Mouse (Mus musculus) forebrain, embryonic 12.5 days (tissue): Measurements from ENCODE around the gene Trnau1ap. TPM values are rescaled to one million over a fixed set of nuclear protein-coding genes. Genes with fewer than 3 reads are reported as not detected.
"Not testable (repeated sequence)": the region's sequence is repeated elsewhere in the genome, so short reads cannot be mapped to it uniquely, and the experiment has no call there.

Experiments used
- ATAC-seq: fragments of 200-750 bp; cut with Nextera tagmentation; 2 replicates; pipeline ENCODE4 v1.8.0; 2017; ENCODE audit warnings: moderate TSS enrichment; ENCODE audit not compliant: low FRiP score
- H3K27ac ChIP-seq: fragments of 300-500 bp; sonication (generic); 2 replicates; pipeline ENCODE4 v1.5.1; 2016; ENCODE audit warnings: mild to moderate bottlenecking
- H3K27me3 ChIP-seq: fragments of 300-500 bp; sonication (generic); 2 replicates; pipeline ENCODE4 v1.6.1; 2016; ENCODE audit warnings: mild to moderate bottlenecking
- H3K36me3 ChIP-seq: fragments of 300-500 bp; sonication (generic); replicated peaks from 2 replicates; pipeline ENCODE4 v1.6.1; 2016; ENCODE audit warnings: mild to moderate bottlenecking
- H3K4me1 ChIP-seq: fragments of 300-500 bp; sonication (generic); 2 replicates; pipeline ENCODE4 v1.6.1; 2016
- H3K4me2 ChIP-seq: fragments of 300-500 bp; sonication (generic); 2 replicates; pipeline ENCODE4 v1.6.1; 2016; ENCODE audit warnings: mild to moderate bottlenecking, moderate library complexity
- H3K4me3 ChIP-seq: fragments of 300-500 bp; sonication (generic); replicated peaks from 2 replicates; pipeline ENCODE4 v1.5.1; 2016; ENCODE audit warnings: mild to moderate bottlenecking
- H3K9ac ChIP-seq: fragments of 300-500 bp; sonication (generic); 2 replicates; pipeline ENCODE4 v1.6.1; 2016; ENCODE audit warnings: mild to moderate bottlenecking
- H3K9me3 ChIP-seq: fragments of 300-500 bp; sonication (generic); 2 replicates; pipeline ENCODE4 v1.6.1; 2016
- WGBS: fragments of 180-500 bp; shearing (Covaris S2); methylation state at CpG from one replicate; pipeline ENCODE4 v1.1.7; 2016; 5-methylcytosine and 5-hydroxymethylcytosine counted together
- polyA plus RNA-seq: library from polyadenylated mRNA; unstranded; fragments of >200 nt; fragmentation: Nextera tagmentation; extraction: Ambion mirVana; gene quantifications from 2 replicates; pipeline ENCODE4 v1.2.1, GENCODE M21; 2016

The Trnau1ap gene
- polyA plus RNA-seq, 1 experiment from 2014 or later = 88.3 TPM

DNA sequence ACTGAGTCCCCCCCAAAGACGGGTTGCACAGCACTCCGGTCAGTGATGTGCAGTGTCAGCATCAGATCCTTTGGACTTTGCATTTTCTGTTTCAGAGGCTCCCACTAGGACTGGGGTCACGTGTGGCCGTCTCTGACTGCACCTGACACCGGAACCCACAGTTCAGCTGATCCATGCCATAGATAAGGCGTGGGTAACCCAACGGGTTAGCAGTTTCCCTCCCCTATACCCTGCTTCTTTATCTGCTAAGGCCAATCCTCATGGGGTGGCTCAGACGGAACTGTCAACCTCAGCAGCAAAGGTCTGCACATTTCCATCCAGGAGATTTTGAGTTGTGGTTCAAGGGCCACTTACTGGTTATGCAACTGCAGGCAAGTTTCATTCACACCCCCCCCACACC lies 24.1 kb downstream of the Trnau1ap start:
- H3K4me3 ChIP-seq = no peak overlapping the region
- peaks cover 19% of the 10 kb centered on the region for H3K4me1 ChIP-seq
- no peak for ATAC-seq
- H3K27me3 ChIP-seq = no peaks in the 10 kb centered on the region
- H3K27ac ChIP-seq = no peak overlapping the region
- peaks cover 6% of the 10 kb centered on the region for H3K36me3 ChIP-seq
- 86% methylated on average over 8 of the region's 8 CpGs for WGBS
- no peaks in the 10 kb centered on the region for H3K9me3 ChIP-seq
- no peak overlapping the region for H3K4me2 ChIP-seq
- no peak overlapping the region for H3K9ac ChIP-seq

DNA sequence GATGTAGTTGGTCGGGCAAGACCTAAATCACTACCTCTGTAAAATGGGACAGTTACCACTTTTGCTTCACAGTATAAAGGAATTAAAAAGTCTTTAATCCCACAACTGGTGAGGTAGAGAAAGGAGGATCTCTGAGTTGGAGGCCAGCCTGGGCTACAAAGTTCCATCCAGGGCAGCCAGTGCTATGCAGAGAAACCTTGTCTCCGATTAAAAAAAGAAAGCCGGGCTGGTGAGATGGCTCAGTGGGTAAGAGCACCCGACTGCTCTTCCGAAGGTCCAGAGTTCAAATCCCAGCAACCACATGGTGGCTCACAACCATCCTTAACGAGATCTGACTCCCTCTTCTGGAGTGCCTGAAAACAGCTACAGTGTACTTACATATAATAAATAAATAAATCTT lies 25.9 kb downstream of the Trnau1ap start:
- not testable (repeated sequence) for H3K9ac ChIP-seq, H3K36me3 ChIP-seq, H3K27ac ChIP-seq, ATAC-seq, H3K27me3 ChIP-seq, H3K4me1 ChIP-seq, H3K9me3 ChIP-seq
- Histone ChIP-seq H3K4me2 (peak overlapping the region; percentile 64), H3K4me3 (peak overlapping the region; percentile 40)
- WGBS = 43% methylated on average over 6 of the region's 6 CpGs

DNA sequence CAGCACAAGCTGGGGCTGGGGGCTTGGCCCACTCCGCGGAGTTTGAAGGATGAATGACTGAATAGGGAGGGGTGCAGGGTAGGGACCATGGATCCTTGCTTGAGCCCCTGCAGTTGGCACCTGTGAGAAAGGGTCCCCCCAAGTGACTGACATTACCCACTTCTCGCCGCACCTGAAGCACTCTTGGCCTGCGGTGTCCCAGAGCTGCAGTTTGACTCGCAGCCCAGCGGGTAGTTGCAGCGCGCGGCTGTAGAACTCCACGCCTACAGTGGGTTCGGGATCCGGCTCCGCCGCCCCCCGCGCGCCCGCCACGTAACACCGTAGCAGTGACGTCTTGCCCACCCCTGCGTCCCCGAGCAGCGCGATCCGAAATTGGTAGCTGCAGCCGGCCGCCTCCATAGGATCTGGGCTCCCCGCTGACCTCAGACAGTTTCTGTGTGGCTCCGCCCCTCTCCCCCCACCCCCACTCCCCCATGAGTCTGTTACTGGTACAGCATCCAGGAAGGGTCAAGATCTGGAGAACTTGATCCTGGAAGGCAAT lies 26.3 kb downstream of the Trnau1ap start, which contains the start of gene Rab42:
Rab42 (minus strand) TSS at position 447 of the 541 bp plus-strand sequence.
- Histone ChIP-seq H3K27me3 (no peaks in the 10 kb centered on the region), H3K4me1 (peaks cover 8% of the 10 kb centered on the region), H3K27ac (no peak within 1 kb of the TSS), H3K9ac (peak within 1 kb of the TSS; percentile 53), H3K4me3 (peak within 1 kb of the TSS; percentile 40), H3K36me3 (no peaks in the 10 kb centered on the region), H3K9me3 (no peaks in the 10 kb centered on the region), H3K4me2 (peak within 1 kb of the TSS; percentile 64)
- no peak for ATAC-seq
- WGBS = 3% methylated on average over 30 of the region's 31 CpGs

DNA sequence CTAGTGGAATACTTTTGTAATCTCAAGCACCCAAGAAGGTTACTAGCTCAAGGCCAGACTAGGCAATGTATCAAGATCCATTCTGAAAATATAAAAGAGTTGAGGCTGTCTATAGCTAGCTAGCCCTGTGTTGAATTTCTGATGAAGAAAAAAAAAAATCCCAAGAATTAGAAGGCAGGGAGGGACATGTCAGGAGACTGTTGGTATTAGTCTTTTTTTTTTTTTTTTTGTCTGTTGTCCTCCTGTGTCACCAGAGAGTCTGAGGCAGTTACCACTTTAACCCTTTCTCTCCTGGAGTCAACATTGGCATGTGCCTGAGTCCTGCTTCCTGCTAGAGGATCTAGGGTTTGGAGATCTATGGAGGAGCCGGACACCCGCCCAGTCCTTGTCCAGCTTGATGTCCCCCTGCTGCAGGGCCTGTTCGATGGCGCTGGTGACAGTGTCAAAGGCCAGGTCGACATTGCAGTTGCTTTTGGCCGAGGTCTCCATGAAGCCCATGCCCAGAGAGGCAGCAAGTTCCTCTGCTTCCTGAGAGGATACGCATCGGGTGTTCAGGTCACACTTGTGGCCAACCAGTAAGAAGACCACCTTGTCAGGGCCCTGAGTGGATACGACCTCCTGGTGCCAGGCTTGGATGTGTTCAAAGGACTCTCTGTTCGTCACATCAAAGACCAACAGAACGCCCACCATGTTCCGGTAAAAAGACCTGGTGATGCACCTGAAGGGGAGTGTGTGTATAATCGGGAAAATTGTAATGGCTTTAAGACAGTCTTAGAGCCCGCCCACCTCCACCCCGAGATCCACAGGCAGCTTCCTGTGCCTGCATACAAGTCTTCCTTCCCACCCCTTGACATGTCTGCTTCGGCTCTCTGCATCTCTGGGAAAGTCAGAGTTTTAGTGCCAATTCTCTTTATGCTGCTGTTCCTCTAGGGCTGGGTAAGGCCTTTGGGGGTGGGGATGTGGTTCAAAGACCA lies 27.1 kb downstream of the Trnau1ap start:
- Histone ChIP-seq H3K9me3 (no peaks in the 10 kb centered on the region), H3K4me3 (peak overlapping the region; percentile 40), H3K4me1 (peaks cover 8% of the 10 kb centered on the region), H3K4me2 (peak overlapping the region; percentile 64), H3K9ac (no peak overlapping the region), H3K36me3 (no peaks in the 10 kb centered on the region), H3K27me3 (no peaks in the 10 kb centered on the region), H3K27ac (no peak overlapping the region)
- no peak for ATAC-seq
- 74% methylated on average over 16 of the region's 16 CpGs for WGBS

DNA sequence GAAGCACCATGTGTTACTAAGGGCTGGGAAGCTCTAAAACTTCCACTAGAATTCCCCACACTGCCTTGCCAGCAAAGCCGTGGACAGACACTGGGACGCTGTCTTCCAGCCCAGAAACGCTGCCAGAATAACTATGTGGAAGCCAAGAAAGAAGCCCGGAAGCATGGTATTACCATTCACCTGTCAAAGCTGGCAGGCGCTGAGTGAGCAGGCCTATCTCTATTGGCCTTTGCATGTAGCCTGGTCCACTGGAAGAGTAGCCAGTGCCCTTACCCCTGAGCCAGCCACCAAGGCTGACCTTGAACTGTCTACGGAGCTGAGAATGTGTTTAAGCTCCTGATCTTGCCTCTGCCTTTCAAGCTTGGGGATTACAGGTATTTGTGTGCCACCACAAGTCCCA lies 27.9 kb downstream of the Trnau1ap start:
- H3K27ac ChIP-seq = peak overlapping the region; percentile 13; the same call in 1 of the 2 replicates
- no peaks in the 10 kb centered on the region for H3K9me3 ChIP-seq
- H3K9ac ChIP-seq = no peak overlapping the region
- no peak overlapping the region for H3K4me3 ChIP-seq
- no peaks in the 10 kb centered on the region for H3K36me3 ChIP-seq
- H3K4me2 ChIP-seq = no peak overlapping the region
- peaks cover 8% of the 10 kb centered on the region for H3K4me1 ChIP-seq
- ATAC-seq = no peak
- 89% methylated on average over 6 of the region's 6 CpGs for WGBS
- H3K27me3 ChIP-seq = no peaks in the 10 kb centered on the region

DNA sequence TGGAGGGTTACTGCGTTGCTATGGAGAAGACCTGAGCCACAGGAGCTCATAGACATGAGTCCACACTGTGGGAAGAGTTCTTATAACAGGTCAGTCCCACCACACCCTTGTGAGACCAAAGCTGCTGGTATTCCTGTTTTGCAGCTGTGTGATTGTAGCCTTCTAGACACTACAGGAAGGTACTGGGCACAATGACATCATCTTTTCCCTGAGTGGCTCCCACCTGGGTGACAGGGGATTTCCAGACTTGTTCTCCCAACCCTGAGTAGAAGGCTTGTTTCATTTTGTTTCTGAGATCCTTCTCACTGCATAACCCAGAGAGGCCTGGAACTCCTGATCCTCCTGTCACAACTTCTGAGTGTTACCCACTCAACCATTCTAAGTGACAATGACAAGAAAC lies 29.5 kb downstream of the Trnau1ap start:
- no peak overlapping the region for H3K4me2 ChIP-seq
- no peak overlapping the region for H3K4me3 ChIP-seq
- no peak for ATAC-seq
- H3K27ac ChIP-seq = no peak overlapping the region
- no peaks in the 10 kb centered on the region for H3K27me3 ChIP-seq
- WGBS = 91% methylated on average over 1 of the region's 1 CpGs
- no peak overlapping the region for H3K9ac ChIP-seq
- no peaks in the 10 kb centered on the region for H3K9me3 ChIP-seq
- peaks cover 8% of the 10 kb centered on the region for H3K4me1 ChIP-seq
- no peaks in the 10 kb centered on the region for H3K36me3 ChIP-seq

DNA sequence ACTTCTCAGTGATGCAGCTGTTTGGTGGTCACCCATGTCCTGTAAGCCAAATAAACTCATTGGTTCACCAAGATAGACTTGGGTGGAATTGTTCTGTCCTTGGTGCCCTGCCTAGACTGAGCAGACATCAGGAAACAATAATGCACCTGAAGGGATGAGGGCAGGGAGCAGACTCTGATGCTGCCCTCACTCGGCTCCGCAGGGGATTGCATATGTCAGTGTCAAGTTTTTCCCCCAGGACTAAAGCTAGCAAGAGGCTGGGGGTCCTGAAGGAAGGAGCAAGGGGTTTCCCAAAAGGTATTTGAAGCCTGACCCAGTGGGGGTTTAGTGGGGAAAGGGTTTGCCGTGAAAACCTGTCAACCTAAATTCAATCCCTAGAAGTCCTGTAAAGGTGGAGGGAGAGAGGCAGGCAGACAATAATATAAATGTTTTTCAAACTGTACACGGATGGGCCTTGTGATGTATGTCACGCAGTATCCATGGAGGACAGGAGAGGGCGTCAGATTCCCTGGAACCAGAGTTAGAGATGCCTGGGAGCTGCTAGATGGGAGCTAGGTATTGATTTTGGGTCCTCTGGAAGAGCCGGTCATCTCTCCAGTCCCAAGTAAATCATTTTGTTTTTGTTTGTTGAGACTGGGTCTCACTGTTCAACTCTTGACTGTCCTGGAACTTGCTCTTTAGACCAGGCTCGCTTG lies 33.5 kb downstream of the Trnau1ap start:
- WGBS = 47% methylated on average over 8 of the region's 8 CpGs
- peaks cover 5% of the 10 kb centered on the region; the same call in 1 of the 2 replicates for H3K9me3 ChIP-seq
- peaks cover 22% of the 10 kb centered on the region for H3K36me3 ChIP-seq
- no peaks in the 10 kb centered on the region for H3K27me3 ChIP-seq
- H3K27ac ChIP-seq = no peak overlapping the region
- no peak overlapping the region for H3K9ac ChIP-seq
- no peak for ATAC-seq
- no peak overlapping the region for H3K4me2 ChIP-seq
- H3K4me3 ChIP-seq = no peak overlapping the region
- H3K4me1 ChIP-seq = no peaks in the 10 kb centered on the region

DNA sequence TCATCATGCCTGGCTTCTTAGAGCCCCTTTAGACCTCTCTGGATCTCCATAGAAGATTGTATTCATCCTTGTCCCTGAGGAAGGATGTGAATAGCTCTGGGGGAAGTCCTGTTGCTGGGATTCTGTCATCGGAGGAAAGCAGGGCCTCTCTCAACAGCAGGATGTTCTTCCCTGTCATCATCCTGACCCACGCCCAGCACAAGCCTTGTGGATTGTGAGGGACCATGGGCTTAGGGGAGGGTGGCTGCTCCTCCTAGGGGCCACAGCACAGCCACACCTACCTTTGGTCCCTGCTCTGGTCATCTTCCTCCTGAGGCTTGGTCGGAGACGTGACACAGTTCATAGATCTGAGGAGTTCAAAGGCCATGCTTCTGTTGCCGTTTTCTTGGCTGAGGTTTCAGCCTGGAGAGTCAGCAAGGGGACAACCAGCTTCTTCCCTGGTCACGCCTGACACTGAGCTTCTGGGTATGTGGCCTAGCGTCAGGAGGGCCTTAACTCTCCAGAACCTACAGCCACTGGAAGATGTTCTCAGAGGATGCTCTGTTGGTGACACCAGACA lies 35.6 kb downstream of the Trnau1ap start:
- Histone ChIP-seq H3K9ac (no peak overlapping the region), H3K4me2 (no peak overlapping the region), H3K4me3 (no peak overlapping the region), H3K36me3 (peaks cover 36% of the 10 kb centered on the region), H3K27ac (no peak overlapping the region), H3K4me1 (no peaks in the 10 kb centered on the region), H3K27me3 (no peaks in the 10 kb centered on the region), H3K9me3 (peaks cover 5% of the 10 kb centered on the region; the same call in 1 of the 2 replicates)
- ATAC-seq = no peak
- WGBS = 88% methylated on average over 7 of the region's 7 CpGs

DNA sequence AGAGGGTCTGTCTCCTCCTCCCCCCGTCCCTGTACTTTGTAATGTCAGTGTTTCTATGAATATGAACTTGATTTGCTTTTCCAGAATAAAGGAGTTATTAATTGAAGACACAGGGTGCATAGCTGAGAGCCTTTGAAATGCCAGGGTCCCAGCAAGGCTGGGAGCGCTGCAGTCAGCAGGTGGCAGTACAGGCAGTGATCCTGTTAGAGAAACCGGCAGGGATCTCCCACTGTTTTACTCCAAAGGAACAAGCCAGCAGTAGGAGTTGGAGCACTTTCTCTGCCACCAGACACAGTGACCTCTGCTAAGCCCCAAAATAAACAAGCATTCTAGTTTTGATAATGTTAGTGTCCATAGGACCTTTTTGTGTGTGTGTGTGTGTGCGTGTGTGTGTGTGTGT lies 36.4 kb downstream of the Trnau1ap start:
- H3K36me3 ChIP-seq = peaks cover 36% of the 10 kb centered on the region

DNA sequence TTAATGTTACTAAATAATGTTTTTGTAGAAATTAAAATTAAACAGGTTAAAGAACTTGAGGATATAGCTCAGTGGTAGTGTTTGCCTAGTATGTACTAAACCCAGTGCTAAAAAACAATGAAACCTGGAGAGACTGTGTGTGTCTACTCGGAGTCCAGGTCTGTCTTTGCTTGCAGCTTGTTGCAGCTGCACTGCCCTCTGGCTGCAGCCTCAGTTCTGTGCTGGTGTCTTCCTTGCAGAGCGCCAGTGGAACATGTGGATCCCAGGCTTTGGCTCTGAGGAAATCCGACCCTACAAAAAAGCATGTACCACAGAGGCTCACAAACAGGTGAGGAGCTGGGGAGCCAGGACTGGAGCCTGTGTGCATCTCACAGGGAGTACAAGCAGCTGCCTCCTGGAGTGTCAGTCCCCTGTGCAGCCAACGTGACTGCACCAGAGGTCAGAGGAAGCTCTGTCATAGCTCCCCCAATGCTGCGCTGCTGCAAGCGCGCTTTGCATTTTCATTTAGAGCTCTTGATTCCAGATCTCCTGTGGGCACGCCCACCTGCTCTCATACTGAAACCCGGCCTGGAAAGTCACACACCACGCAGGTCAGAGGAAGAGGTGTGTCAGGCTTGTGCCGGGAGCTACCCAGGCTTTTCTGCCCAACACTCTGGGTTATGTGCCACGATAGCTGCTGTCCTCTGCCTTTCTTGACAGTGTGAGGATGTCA lies 37.6 kb downstream of the Trnau1ap start:
- Histone ChIP-seq H3K4me3 (no peak overlapping the region), H3K4me1 (no peaks in the 10 kb centered on the region), H3K27me3 (no peaks in the 10 kb centered on the region), H3K9ac (0 out of 2 replicates have a peak overlapping the region, but pooled peaks have one; percentile 25), H3K9me3 (peaks cover 5% of the 10 kb centered on the region; the same call in 1 of the 2 replicates), H3K4me2 (no peak overlapping the region), H3K27ac (no peak overlapping the region), H3K36me3 (peaks cover 42% of the 10 kb centered on the region)
- no peak for ATAC-seq
- WGBS = 84% methylated on average over 12 of the region's 12 CpGs

More for the DNA sequence above, 36.4 kb downstream of the Trnau1ap start:
- Histone ChIP-seq H3K9ac (no peak overlapping the region), H3K4me2 (no peak overlapping the region), H3K9me3 (peaks cover 5% of the 10 kb centered on the region; the same call in 1 of the 2 replicates), H3K27me3 (no peaks in the 10 kb centered on the region), H3K4me3 (no peak overlapping the region), H3K27ac (no peak overlapping the region), H3K4me1 (no peaks in the 10 kb centered on the region)
- WGBS = 41% methylated on average over 4 of the region's 4 CpGs
- no peak for ATAC-seq

DNA sequence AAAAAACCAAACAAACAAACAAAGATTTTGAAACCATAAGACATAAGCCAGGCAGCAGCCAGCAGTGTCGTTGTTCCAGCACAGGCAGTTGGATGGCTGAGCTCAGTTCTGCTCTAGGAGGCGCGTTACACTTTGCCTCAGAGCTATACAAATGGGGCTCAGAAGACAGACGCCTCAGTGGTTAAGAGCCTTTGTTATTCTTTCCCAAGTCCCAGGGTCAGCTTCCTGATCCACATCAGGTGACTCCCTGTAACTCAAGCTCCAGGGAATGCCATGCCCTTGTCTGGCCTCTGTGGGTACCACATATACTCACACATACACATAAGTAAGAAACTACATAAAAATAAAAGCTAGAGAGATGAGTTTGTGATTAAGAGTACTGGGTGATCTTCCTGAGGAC lies 38.3 kb downstream of the Trnau1ap start:
- 97% methylated on average over 4 of the region's 4 CpGs for WGBS
- H3K36me3 ChIP-seq = peaks cover 47% of the 10 kb centered on the region

More for the DNA sequence above, 38.3 kb downstream of the Trnau1ap start:
- no peak overlapping the region for H3K4me2 ChIP-seq
- no peaks in the 10 kb centered on the region for H3K4me1 ChIP-seq
- H3K9ac ChIP-seq = no peak overlapping the region
- no peaks in the 10 kb centered on the region for H3K27me3 ChIP-seq
- no peak overlapping the region for H3K27ac ChIP-seq
- no peak for ATAC-seq
- no peak overlapping the region for H3K4me3 ChIP-seq
- peaks cover 5% of the 10 kb centered on the region; the same call in 1 of the 2 replicates for H3K9me3 ChIP-seq
